15 mouse cellular contexts compared by ENCODE assay signal in genomic region chr11:111666336-111666735, GRCm38 (mm10).
"Had no signal": no experiment of that assay in that cellular context is flagged by ENCODE, and none has a peak within 500 bp of the region (broad histone marks: within the 10 kb centered on the region; RNA-seq: fewer than 3 reads in every experiment).

No protein-coding gene starts in this region.

- H3K4me1 ChIP-seq: liver, embryonic 13.5 days; midbrain, embryonic 13.5 days; stomach, embryonic 15.5 days had no signal

- H3K27me3 ChIP-seq: limb, embryonic 13.5 days; liver, embryonic 13.5 days; midbrain, embryonic 13.5 days; stomach, embryonic 15.5 days had no signal

- H3K4me2 ChIP-seq: limb, embryonic 13.5 days; liver, embryonic 13.5 days; midbrain, embryonic 13.5 days; stomach, embryonic 15.5 days had no signal

- H3K9me3 ChIP-seq: limb, embryonic 13.5 days; liver, embryonic 13.5 days; midbrain, embryonic 13.5 days; stomach, embryonic 15.5 days had no signal

- H3K9ac ChIP-seq: limb, embryonic 13.5 days; liver, embryonic 13.5 days; midbrain, embryonic 13.5 days; stomach, embryonic 15.5 days had no signal

- DNase-seq: kidney, adult 18-20 months; kidney, adult 9 months; kidney, postnatal 14 days; kidney, postnatal 4 days; left cerebral cortex, postnatal 4 days; liver, embryonic 13.5 days; lung, adult 2 months; lung, postnatal 14 days; lung, postnatal 4 days; spleen, adult 18-20 months; thymus, postnatal 25 days had no signal

- H3K27ac ChIP-seq: limb, embryonic 13.5 days; liver, embryonic 13.5 days; midbrain, embryonic 13.5 days; stomach, embryonic 15.5 days had no signal

- ATAC-seq: midbrain, embryonic 13.5 days; midbrain, embryonic 16.5 days had no signal

- H3K4me3 ChIP-seq: limb, embryonic 13.5 days; liver, embryonic 13.5 days; midbrain, embryonic 13.5 days; stomach, embryonic 15.5 days had no signal

- H3K36me3 ChIP-seq: limb, embryonic 13.5 days; liver, embryonic 13.5 days; midbrain, embryonic 13.5 days; stomach, embryonic 15.5 days had no signal
